Comparison of ENCODE assay signal across 8 mouse cellular contexts in the genomic region with DNA sequence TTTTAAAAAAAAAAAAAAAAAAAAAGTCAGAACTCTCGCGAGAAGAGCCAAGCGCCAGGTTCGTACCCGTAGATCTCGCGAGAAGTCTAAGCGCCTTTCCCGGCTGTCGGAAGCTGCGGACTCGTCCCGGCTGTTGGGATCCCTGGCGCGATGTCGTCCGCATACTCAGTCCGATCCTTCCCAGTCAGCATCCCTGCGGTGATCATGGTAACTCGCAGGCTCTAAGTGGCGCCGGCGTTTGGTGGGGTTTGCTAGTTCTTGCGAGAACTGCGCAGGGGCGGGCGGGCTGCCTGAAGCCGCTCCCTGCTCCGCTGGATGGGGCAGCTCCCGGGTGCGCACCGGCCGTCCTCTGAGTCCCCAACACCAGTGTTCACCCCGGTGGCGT. TPM values are rescaled to one million over a fixed set of nuclear protein-coding genes. Genes with fewer than 3 reads are reported as not detected.
DNase-seq lines count a peak whose midpoint lies in the region; ATAC-seq lines count a peak whose summit lies in the region.

A gene (plus strand): TSS at position 71 of the 385 bp plus-strand sequence.

- H3K27me3 ChIP-seq in forebrain, embryonic 14.5 days (replicated peaks; ENCODE audit: control insufficient read depth, insufficient read depth, low read length): no peaks in the 10 kb centered on the region
- H3K27me3 ChIP-seq in neural tube, embryonic 15.5 days (replicated peaks): no peaks in the 10 kb centered on the region

- WGBS in forebrain, embryonic 14.5 days: under 1% methylated on average over 35 of the region's 35 CpGs
- under 1% methylated on average over 35 of the region's 35 CpGs for WGBS in neural tube, embryonic 15.5 days

- H3K27ac ChIP-seq in forebrain, embryonic 14.5 days (ENCODE audit: low read depth, low read length): peak within 1 kb of the TSS; percentile 86
- H3K27ac ChIP-seq in neural tube, embryonic 15.5 days (replicated peaks): peak within 1 kb of the TSS; percentile 92

- H3K4me1 ChIP-seq in forebrain, embryonic 14.5 days (ENCODE audit: control insufficient read depth, insufficient read depth, low read length): peaks cover 6% of the 10 kb centered on the region; the same call in 1 of the 2 replicates
- peaks cover 15% of the 10 kb centered on the region for H3K4me1 ChIP-seq in neural tube, embryonic 15.5 days

- intact Hi-C loops in heart, postnatal 14 days (cut with DNase I): loop anchor here (2.0 to 5.0 kb wide), 2 partner anchors 534 to 677 kb away; no protein-coding TSS in a partner anchor

- peak within 1 kb of the TSS; percentile 86 for H3K9ac ChIP-seq in forebrain, embryonic 14.5 days (ENCODE audit: low read length)
- H3K9ac ChIP-seq in neural tube, embryonic 15.5 days (replicated peaks): peak within 1 kb of the TSS; percentile 91

- H3K9me3 ChIP-seq in forebrain, embryonic 14.5 days (replicated peaks; ENCODE audit: control insufficient read depth, low read length): no peaks in the 10 kb centered on the region
- H3K9me3 ChIP-seq in neural tube, embryonic 15.5 days (replicated peaks): no peaks in the 10 kb centered on the region

- H3K4me2 ChIP-seq in forebrain, embryonic 14.5 days (ENCODE audit: low read length): peak within 1 kb of the TSS; percentile 90
- H3K4me2 ChIP-seq in neural tube, embryonic 15.5 days: peak within 1 kb of the TSS; percentile 89

- peak within 1 kb of the TSS; percentile 65 for H3K4me3 ChIP-seq in forebrain, embryonic 14.5 days (ENCODE audit: low read depth, low read length)
- peak within 1 kb of the TSS; percentile 68 for H3K4me3 ChIP-seq in neural tube, embryonic 15.5 days (replicated peaks)

- DNase-seq in ES-CJ7 (ENCODE audit: low read depth, low spot score): peak; percentile 88
- peak; percentile 76 for DNase-seq in cerebellum, adult 11 months
- DNase-seq in forebrain, embryonic 14.5 days (ENCODE audit: low spot score): peak; percentile 95
- DNase-seq in heart, postnatal 14 days: peak; percentile 81 to 83
- DNase-seq in layer of hippocampus, adult 11-12 months (ENCODE audit: low spot score): peak; percentile 86
- DNase-seq in lung, adult 18-20 months: peak; percentile 80 to 83
- peak; percentile 88 for DNase-seq in testis, postnatal 14 days (ENCODE audit: low spot score)

- peaks cover 17% of the 10 kb centered on the region for H3K36me3 ChIP-seq in forebrain, embryonic 14.5 days (ENCODE audit: control insufficient read depth, insufficient read depth, low read length)
- peaks cover 20% of the 10 kb centered on the region for H3K36me3 ChIP-seq in neural tube, embryonic 15.5 days

- ATAC-seq in forebrain, embryonic 14.5 days: peak; percentile 98
- ATAC-seq in neural tube, embryonic 15.5 days (ENCODE audit: low FRiP score): peak; percentile 95

RNA-seq across cellular contexts. Expression of the gene that starts here (rescaled TPM):
- 23.8 and 26.2 TPM in 2 replicates for polyA plus RNA-seq in forebrain, embryonic 14.5 days (2014; fragmentation: Nextera tagmentation; extraction: Ambion mirVana)
- 10 to 100 TPM in 1 of 2 experiments, 1 to 10 TPM in 1; 9.8 to 10.1 TPM for total RNA-seq in heart, postnatal 14 days (2021)
- polyA plus RNA-seq in neural tube, embryonic 15.5 days (2015; fragmentation: Nextera tagmentation; extraction: Ambion mirVana): 35.0 and 36.6 TPM in 2 replicates

Comparison
In these comparisons a context has a peak if more than half of its experiments do, and no peak if none do; other contexts are left out.
1. Peak in every context shown above with its lines: DNase-seq, ATAC-seq, H3K4me3 ChIP-seq and H3K27ac ChIP-seq.